Mouse (Mus musculus) embryonic fibroblast, embryonic 13.5 days (primary cell): ENCODE results near the gene Hist2h2be. TPM values are rescaled to one million over a fixed set of nuclear protein-coding genes. Genes with fewer than 3 reads are reported as not detected.

Experiments used
- H3K27ac ChIP-seq: 2 replicates; pipeline ENCODE4 v1.5.1; 2012; ENCODE audit warnings: low read length, control low read depth, inconsistent platforms; ENCODE audit not compliant: insufficient read depth
- H3K4me1 ChIP-seq: 2 replicates; pipeline ENCODE4 v1.6.1; 2011; ENCODE audit warnings: low read length; ENCODE audit not compliant: control insufficient read depth, insufficient read depth
- H3K4me3 ChIP-seq: 2 replicates; pipeline ENCODE4 v1.5.1; 2011; ENCODE audit warnings: mild to moderate bottlenecking, control low read depth, low read length; ENCODE audit not compliant: insufficient read depth
- CTCF ChIP-seq: IDR thresholded peaks from 2 replicates; pipeline ENCODE4 v1.5.1; 2011; ENCODE audit warnings: mild to moderate bottlenecking, control low read depth, low read length, moderate library complexity, borderline replicate concordance; ENCODE audit not compliant: insufficient read depth
- POLR2A ChIP-seq: IDR thresholded peaks from 2 replicates; pipeline ENCODE4 v1.6.1; 2011; ENCODE audit warnings: low read depth, mild to moderate bottlenecking, control low read depth, low read length, moderate library complexity
- polyA plus RNA-seq: library from polyadenylated mRNA; stranded (reverse); fragments of >200 nt; gene quantifications from 2 replicates; pipeline ENCODE4 v1.2.4, GENCODE M21; 2011; ENCODE audit warnings: low read depth; ENCODE audit not compliant: missing spikeins, insufficient read length

The Hist2h2be gene
- polyA plus RNA-seq, 1 experiment: 1.2 TPM

DNA sequence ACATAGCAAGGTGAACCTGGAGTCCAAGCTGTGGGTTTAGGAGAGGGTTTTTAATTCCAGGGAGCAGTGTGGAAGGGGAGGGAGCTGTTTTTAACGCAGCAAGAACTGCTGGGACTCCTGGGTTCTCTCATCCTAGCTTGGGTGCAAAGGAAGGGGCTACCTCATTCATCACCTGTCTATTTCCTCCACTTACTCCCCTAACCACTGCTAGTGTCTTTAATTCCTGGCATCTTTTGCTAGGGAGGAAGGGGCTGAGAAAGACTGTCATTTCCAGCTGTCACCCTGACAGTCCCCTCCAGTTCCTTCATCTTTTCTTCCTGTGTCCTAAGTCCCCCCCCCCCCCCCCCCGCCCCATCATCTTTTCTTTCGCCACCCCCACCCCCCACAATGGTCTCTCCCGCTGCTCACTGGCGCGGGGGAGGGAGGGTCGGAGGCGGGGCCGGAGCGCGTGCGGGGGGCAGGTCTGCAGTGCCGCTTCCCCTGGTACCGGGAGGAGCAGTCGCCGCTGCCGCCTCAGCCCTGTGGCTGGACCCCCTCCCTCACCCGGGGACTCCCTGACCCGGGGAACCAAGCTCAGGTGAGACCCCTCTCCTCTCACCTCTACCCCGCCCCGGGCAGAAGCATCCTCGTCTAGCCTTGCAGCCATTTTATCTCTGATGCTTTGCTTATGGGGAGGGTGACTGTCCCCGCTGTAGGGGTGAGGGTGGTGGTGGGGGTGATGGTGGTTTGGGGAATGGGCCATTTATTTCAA lies 40.0 kb upstream of the Hist2h2be start, which contains the start of gene Sv2a:
TSS of gene Sv2a (plus strand) at position 425 of the 751 bp plus-strand sequence.
- H3K27ac ChIP-seq: no peak within 1 kb of the TSS

GRCm38 (mm10) chr3:96181510-96182381 lies 39.2 kb upstream of the Hist2h2be start:
- no peak overlapping the region for H3K4me3 ChIP-seq
- no peak overlapping the region for H3K27ac ChIP-seq
- peaks cover 4% of the 10 kb centered on the region; the same call in 1 of the 2 replicates for H3K4me1 ChIP-seq
- TF ChIP-seq CTCF: no peak
- no peak for TF ChIP-seq POLR2A

More for the DNA sequence above, 40.0 kb upstream of the Hist2h2be start, which contains the start of gene Sv2a:
- Histone ChIP-seq H3K4me3 (peak within 1 kb of the TSS; percentile 68), H3K4me1 (peaks cover 4% of the 10 kb centered on the region; the same call in 1 of the 2 replicates)
- TF ChIP-seq CTCF (no peak), POLR2A (no peak)

DNA sequence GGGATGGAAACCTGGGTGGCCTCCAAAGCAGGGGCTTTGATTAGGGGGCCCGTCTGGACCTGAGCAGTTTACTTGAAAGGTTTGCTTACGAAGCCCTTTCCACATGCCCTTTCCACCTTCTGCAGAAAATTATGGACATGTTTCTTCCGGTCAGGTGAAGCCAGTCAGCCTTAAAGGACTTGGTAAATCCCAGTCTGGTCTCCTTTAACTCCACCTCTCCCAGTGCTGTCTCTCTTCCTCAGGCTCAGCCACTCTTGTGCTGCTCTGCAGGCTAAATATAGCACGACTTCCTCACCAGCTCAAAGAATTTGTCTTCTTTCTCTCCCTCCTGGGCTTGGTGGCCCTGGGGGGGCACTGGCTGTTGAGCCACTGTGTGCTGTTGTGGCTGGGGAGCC lies 38.5 kb upstream of the Hist2h2be start:
- no peak overlapping the region for H3K4me3 ChIP-seq
- TF ChIP-seq POLR2A (no peak), CTCF (no peak)

GRCm38 (mm10) chr3:96192977-96193376 lies 27.9 kb upstream of the Hist2h2be start:
- H3K4me3 ChIP-seq: no peak overlapping the region
- no peak overlapping the region for H3K27ac ChIP-seq
- no peaks in the 10 kb centered on the region for H3K4me1 ChIP-seq
- TF ChIP-seq POLR2A: no peak
- no peak for TF ChIP-seq CTCF

More for the DNA sequence above, 38.5 kb upstream of the Hist2h2be start:
- no peak overlapping the region for H3K27ac ChIP-seq
- H3K4me1 ChIP-seq: peaks cover 4% of the 10 kb centered on the region; the same call in 1 of the 2 replicates

GRCm38 (mm10) chr3:96194966-96195365 lies 26.0 kb upstream of the Hist2h2be start:
- Histone ChIP-seq H3K4me1 (no peaks in the 10 kb centered on the region), H3K27ac (no peak overlapping the region), H3K4me3 (no peak overlapping the region)
- TF ChIP-seq CTCF (no peak), POLR2A (no peak)

DNA sequence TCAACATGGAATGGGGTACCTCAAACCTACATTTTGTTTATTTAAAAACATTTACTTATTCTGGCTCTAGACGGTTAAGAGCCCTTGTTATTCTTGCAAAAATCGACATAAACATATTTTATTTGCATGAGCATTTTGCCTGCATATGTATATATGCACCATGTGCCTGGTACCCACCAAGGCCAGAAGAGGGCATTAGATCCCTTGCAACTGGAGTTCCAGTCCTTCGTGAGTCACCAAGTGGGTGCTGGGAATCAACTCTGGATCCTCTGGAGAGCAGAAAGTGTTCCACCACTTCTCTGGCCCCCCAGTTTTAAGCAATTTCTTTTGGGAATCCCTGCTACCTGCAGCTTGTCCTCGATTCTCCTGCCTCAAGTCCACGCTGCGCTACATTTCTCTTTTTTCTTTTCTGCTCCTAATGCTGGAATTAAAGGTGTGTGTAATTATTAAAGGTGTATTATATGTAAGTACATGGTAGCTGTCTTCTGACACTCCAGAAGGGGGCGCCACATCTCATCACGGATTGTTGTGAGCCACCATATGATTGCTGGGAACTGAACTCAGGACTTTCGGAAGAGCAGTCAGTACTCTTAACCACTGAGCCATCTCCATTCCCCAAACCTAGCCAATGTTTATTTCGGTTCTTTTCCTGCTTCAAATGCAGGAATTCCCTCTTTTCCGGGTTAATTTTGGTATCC lies 25.2 kb upstream of the Hist2h2be start:
- Histone ChIP-seq H3K4me1 (no peaks in the 10 kb centered on the region), H3K4me3 (no peak overlapping the region), H3K27ac (no peak overlapping the region)
- TF ChIP-seq CTCF: no peak
- TF ChIP-seq POLR2A: no peak

GRCm38 (mm10) chr3:96196437-96197128 lies 24.3 kb upstream of the Hist2h2be start:
- TF ChIP-seq POLR2A (no peak; the same call in 1 of the 2 replicates), CTCF (no peak)
- Histone ChIP-seq H3K27ac (peak overlapping the region; percentile 81), H3K4me1 (no peaks in the 10 kb centered on the region), H3K4me3 (peak overlapping the region; percentile 79)

DNA sequence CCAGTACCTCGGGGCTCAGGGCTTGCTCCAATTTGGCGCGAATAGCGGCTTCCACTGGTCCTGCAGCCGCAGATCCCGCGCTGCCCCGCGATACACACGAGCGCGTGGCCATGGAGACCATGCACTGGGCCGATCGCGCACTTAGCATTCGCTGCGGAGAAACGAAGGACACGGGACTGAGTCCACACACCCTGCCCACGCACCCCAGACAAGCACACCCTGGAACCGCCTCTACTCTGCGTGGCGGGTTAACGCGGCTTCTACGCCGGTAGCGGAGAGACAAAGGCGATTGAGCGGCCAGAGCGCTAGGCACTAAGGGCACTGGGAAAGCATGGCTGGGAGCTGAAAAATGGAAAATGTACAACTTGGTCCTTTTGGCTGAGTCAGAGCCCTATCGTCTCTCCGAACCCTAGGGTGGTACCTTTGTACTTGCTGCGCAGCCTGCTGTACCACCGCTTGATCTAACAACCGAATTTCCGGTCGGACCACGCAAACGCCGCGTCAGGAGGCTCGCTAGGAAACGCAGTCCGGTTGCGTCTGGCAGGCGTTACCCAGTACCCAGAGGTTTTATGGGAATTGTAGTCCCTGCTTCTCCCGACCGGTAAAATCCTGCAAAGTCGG lies 23.7 kb upstream of the Hist2h2be start:
- H3K27ac ChIP-seq: peak overlapping the region; percentile 81
- H3K4me1 ChIP-seq: no peaks in the 10 kb centered on the region
- no peak for TF ChIP-seq CTCF
- TF ChIP-seq POLR2A: peak; percentile 94
- H3K4me3 ChIP-seq: peak overlapping the region; percentile 79
